Mouse (Mus musculus) activated CD4-positive, CD25-positive, alpha-beta regulatory T cell, adult 4 months (primary cell): ENCODE data around the gene Bpifb3. TPM values are rescaled to one million over a fixed set of nuclear protein-coding genes. Genes with fewer than 3 reads are reported as not detected.

Experiments used
- polyA plus RNA-seq, 2 experiments: library from polyadenylated mRNA; unstranded; fragments of 100-300 nt; shearing (Covaris generic); gene quantifications; one replicate each; pipeline ENCODE4 v1.2.1; 2017

Gene Bpifb3
- polyA plus RNA-seq, 2 experiments from 2014 or later, result not detected

Other genes starting within 250 kb of the Bpifb3 start
- gene Dnmt3c, start 221.6 kb upstream of the Bpifb3 start, polyA plus RNA-seq, result not detected
- 100 to 1,000 TPM; 272 to 275 TPM for gene Mapre1, start 177.0 kb upstream of the Bpifb3 start, polyA plus RNA-seq
- under 1 TPM; 0.34 to 0.82 TPM for gene Efcab8, start 138.3 kb upstream of the Bpifb3 start, polyA plus RNA-seq
- not detected for gene Sun5, start 47.1 kb upstream of the Bpifb3 start, polyA plus RNA-seq
- gene Bpifb2, start 43.2 kb upstream of the Bpifb3 start, polyA plus RNA-seq, result not detected
- not detected for gene Bpifb6, start 17.8 kb upstream of the Bpifb3 start, polyA plus RNA-seq
- gene Bpifb4, start 20.0 kb downstream of the Bpifb3 start, polyA plus RNA-seq, result not detected
- gene Bpifa6, start 56.7 kb downstream of the Bpifb3 start, polyA plus RNA-seq, result not detected
- under 1 TPM in 1 of 2 experiments, not detected in 1; 0.83 TPM for gene Bpifa2, start 90.0 kb downstream of the Bpifb3 start, polyA plus RNA-seq
- not detected for gene Bpifa3, start 212.1 kb downstream of the Bpifb3 start, polyA plus RNA-seq
- not detected for gene Bpifa1, start 224.7 kb downstream of the Bpifb3 start, polyA plus RNA-seq
- not detected for gene Bpifa5, start 244.4 kb downstream of the Bpifb3 start, polyA plus RNA-seq